Mouse (Mus musculus): ENCODE results near the gene Cyp2c69. TPM values are rescaled to one million over a fixed set of nuclear protein-coding genes. Genes with fewer than 3 reads are reported as not detected.

Cyp2c69 gene
- not detected for polyA plus RNA-seq (2014; fragmentation: Illumina TruSeq; extraction: RNeasy Lipid Tissue Mini Kit (QIAGEN cat#74804); ENCODE audit: low replicate concordance)

DNA sequence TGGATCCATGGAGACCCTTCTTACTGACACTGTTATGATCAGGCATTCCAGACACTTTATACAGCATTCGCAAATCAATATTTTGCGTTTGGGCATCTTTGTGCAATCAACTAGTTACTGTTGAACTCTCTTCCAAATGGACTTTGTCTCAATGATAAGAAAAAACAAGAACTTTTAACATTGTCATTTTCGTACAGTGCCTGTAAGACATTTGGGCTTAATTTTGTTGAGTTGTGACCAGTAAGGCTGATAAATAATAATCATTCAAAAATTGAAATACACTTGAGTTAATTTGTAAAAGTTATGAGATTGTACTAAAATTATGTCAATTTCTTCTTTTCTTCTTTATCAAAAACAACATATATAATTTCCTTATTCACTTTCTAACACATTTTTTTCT, at the start of gene Cyp2c69:
TSS of gene Cyp2c69 (minus strand) at position 101 of the 400 bp plus-strand sequence.

DNA sequence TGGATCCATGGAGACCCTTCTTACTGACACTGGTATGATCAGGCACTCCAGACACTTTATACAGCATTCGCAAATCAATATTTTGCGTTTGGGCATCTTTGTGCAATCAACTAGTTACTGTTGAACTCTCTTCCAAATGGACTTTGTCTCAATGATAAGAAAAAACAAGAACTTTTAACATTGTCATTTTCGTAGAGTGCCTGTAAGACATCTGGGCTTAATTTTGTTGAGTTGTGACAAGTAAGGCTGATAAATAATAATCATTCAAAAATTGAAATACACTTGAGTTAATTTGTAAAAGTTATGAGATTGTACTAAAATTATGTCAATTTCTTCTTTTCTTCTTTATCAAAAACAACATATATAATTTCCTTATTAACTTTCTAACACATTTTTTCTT, 73.9 kb downstream of the Cyp2c69 start, which contains the start of gene Cyp2c40:
TSS of gene Cyp2c40 (minus strand) at position 101 of the 400 bp plus-strand sequence.

Other genes with a start within 250 kb of the Cyp2c69 start
- gene Cyp2c67, start 237.7 kb downstream of the Cyp2c69 start, polyA plus RNA-seq (2014; fragmentation: Illumina TruSeq; extraction: RNeasy Lipid Tissue Mini Kit (QIAGEN cat#74804); ENCODE audit: low replicate concordance) = 6.3 TPM
- gene Cyp2c68, start 145.7 kb downstream of the Cyp2c69 start, polyA plus RNA-seq (2014; fragmentation: Illumina TruSeq; extraction: RNeasy Lipid Tissue Mini Kit (QIAGEN cat#74804); ENCODE audit: low replicate concordance) = 437 TPM
- not detected for gene Cyp2c40, start 74.0 kb downstream of the Cyp2c69 start, polyA plus RNA-seq (2014; fragmentation: Illumina TruSeq; extraction: RNeasy Lipid Tissue Mini Kit (QIAGEN cat#74804); ENCODE audit: low replicate concordance)
- not detected for gene Cyp2c37, start 105.6 kb upstream of the Cyp2c69 start, polyA plus RNA-seq (2014; fragmentation: Illumina TruSeq; extraction: RNeasy Lipid Tissue Mini Kit (QIAGEN cat#74804); ENCODE audit: low replicate concordance)
- gene Cyp2c54, start 187.0 kb upstream of the Cyp2c69 start, polyA plus RNA-seq (2014; fragmentation: Illumina TruSeq; extraction: RNeasy Lipid Tissue Mini Kit (QIAGEN cat#74804); ENCODE audit: low replicate concordance) = not detected
- 0.52 TPM for gene Cyp2c50, start 202.9 kb upstream of the Cyp2c69 start, polyA plus RNA-seq (2014; fragmentation: Illumina TruSeq; extraction: RNeasy Lipid Tissue Mini Kit (QIAGEN cat#74804); ENCODE audit: low replicate concordance)